Mouse (Mus musculus): ENCODE measurements at regions not wholly inside any gene's neighbourhood (a gene's known extent, or its start where the extent isn't known, plus 50 kb on each side); places are given as distances from the start of the nearest gene placed in this dataset.

DNA sequence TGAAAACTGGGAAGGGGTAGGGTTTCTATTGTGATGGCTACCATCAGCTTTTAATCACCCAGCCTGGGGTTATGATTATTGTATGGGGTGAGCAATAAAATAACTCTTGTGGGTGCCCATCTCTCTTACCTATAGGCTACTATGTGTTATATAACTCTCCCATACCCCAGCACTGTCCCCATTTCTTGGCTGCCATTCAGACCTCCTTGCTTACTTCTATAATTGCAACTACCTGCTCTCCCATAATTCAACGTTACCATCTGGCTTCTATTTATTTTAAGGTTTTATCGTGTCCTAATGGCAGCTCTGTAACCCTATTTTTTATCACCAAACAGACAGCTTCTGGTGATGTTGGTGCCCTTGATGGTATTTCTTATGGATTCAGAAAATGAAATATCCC, 414.2 kb downstream of the Btg1 start:
- ATAC-seq (ENCODE audit: extremely low read depth, insufficient number of reproducible peaks, low FRiP score, low TSS enrichment) = no peak
- no peaks in the 10 kb centered on the region for H3K36me3 ChIP-seq
- H3K4me1 ChIP-seq = peaks cover 11% of the 10 kb centered on the region
- 85% methylated on average over 2 of the region's 2 CpGs for WGBS
- no peak overlapping the region for H3K9ac ChIP-seq
- no peaks in the 10 kb centered on the region for H3K27me3 ChIP-seq (replicated peaks)
- no peak overlapping the region for H3K4me2 ChIP-seq
- no peak overlapping the region for H3K4me3 ChIP-seq
- no peaks in the 10 kb centered on the region for H3K9me3 ChIP-seq
- no peak overlapping the region for H3K27ac ChIP-seq (replicated peaks)

DNA sequence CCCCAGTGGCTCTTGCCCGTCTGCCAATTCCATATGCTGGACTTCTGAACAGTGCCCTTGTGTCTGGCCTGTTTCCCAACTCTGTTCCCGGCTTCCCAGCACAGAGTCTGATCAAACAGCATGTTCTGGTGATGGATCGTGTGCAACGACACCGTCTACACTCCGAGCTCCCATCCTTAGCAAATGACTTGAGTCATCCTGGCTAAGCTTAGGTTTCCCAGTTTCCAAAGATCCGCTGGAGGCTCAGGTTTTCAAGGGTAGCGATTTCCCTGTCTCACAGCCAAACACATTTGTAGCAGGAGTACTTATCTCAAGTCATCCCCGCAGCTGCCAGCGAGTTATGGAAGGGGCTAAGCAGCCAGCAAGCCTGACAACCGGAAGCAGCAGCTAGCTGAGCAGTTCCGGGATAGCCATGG, 418.6 kb downstream of the Btg1 start:
- H3K9ac ChIP-seq = peak overlapping the region; percentile 47; the same call in 1 of the 2 replicates
- no peaks in the 10 kb centered on the region for H3K9me3 ChIP-seq
- peak overlapping the region; percentile 25 for H3K4me3 ChIP-seq
- ATAC-seq (ENCODE audit: extremely low read depth, insufficient number of reproducible peaks, low FRiP score, low TSS enrichment) = no peak; the same call in 1 of the 2 replicates
- peaks cover 14% of the 10 kb centered on the region for H3K4me1 ChIP-seq
- H3K27me3 ChIP-seq (replicated peaks) = no peaks in the 10 kb centered on the region
- WGBS = 39% methylated on average over 12 of the region's 12 CpGs
- peak overlapping the region; percentile 42 for H3K27ac ChIP-seq (replicated peaks)
- H3K36me3 ChIP-seq = no peaks in the 10 kb centered on the region
- peak overlapping the region; percentile 50 for H3K4me2 ChIP-seq

DNA sequence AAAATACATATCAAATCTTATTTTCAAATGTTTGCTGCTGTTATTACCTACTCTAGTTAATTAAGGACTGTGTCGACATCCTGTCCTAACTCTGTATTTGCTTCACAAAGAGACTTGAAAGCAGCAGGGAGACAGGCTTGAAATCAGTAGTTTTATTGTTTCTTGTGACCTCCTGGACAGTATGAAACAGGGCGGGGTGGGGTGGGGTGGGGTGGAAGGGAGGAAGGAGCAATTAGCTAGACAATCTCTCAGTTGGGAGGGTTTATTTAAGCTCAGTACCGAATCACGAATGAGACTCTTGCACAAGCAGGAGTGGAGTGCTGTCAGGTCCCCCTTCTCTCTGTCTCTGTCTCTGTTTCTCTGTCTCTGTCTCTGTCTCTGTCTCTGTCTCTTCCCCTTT, 421.2 kb downstream of the Btg1 start:
- H3K27me3 ChIP-seq (replicated peaks) = no peaks in the 10 kb centered on the region
- 54% methylated on average over 4 of the region's 4 CpGs for WGBS
- no peak for ATAC-seq (ENCODE audit: extremely low read depth, insufficient number of reproducible peaks, low FRiP score, low TSS enrichment)

DNA sequence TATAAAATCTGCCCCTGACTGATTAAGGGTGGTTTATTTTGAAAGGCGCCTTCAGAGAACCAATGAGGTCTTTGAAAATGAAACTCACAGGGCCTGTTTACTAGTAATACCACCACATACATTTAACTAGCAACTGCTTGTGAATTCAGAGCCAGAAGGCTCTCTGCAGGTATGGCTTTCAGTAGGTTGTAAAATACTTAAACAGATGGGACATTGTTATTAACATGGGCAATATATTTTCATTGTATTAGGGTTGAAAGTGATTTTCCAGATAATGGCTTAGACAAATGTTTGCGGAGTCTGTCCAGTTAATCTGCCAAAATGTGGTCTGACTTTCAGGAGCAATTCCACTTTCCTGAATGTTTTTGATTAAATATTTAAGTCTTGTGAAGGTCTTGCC, 430.8 kb downstream of the Btg1 start:
- no peaks in the 10 kb centered on the region for H3K4me1 ChIP-seq
- H3K36me3 ChIP-seq = no peaks in the 10 kb centered on the region
- H3K27ac ChIP-seq (replicated peaks) = no peak overlapping the region
- H3K27me3 ChIP-seq (replicated peaks) = no peaks in the 10 kb centered on the region
- ATAC-seq (ENCODE audit: extremely low read depth, insufficient number of reproducible peaks, low FRiP score, low TSS enrichment) = no peak
- 86% methylated on average over 2 of the region's 2 CpGs for WGBS
- H3K4me2 ChIP-seq = no peak overlapping the region
- H3K9me3 ChIP-seq = 0 out of 2 replicates have a peak, but pooled peaks cover 5% of the 10 kb centered on the region
- H3K9ac ChIP-seq = no peak overlapping the region
- no peak overlapping the region for H3K4me3 ChIP-seq

More for the DNA sequence above, 421.2 kb downstream of the Btg1 start:
- Histone ChIP-seq H3K27ac (replicated peaks) (no peak overlapping the region), H3K9ac (no peak overlapping the region), H3K4me2 (no peak overlapping the region), H3K36me3 (no peaks in the 10 kb centered on the region), H3K4me1 (peaks cover 14% of the 10 kb centered on the region), H3K4me3 (no peak overlapping the region), H3K9me3 (no peaks in the 10 kb centered on the region)

DNA sequence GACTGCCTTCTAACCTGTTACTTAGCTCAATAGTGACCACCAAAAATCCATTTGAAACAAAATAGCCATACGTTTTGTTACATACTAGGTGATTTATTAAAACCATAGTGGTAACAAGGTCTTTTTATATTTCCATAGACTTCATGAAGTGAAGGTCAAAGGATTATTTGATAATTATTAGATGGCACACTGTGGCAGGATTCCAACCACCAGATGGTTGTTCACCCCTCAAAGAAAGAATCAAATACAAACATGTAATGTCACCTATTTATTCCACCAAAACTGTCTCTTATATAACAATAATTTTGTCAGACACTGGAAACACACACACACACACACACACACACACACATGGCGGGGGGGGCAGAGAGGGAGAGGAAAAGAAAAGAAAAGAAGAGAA, 431.2 kb downstream of the Btg1 start:
- 57% methylated on average over 2 of the region's 2 CpGs for WGBS
- no peaks in the 10 kb centered on the region for H3K27me3 ChIP-seq (replicated peaks)
- no peak overlapping the region for H3K4me3 ChIP-seq
- no peak overlapping the region for H3K27ac ChIP-seq (replicated peaks)
- H3K9me3 ChIP-seq = 0 out of 2 replicates have a peak, but pooled peaks cover 5% of the 10 kb centered on the region
- no peak overlapping the region for H3K9ac ChIP-seq
- no peaks in the 10 kb centered on the region for H3K4me1 ChIP-seq
- H3K4me2 ChIP-seq = no peak overlapping the region
- no peak for ATAC-seq (ENCODE audit: extremely low read depth, insufficient number of reproducible peaks, low FRiP score, low TSS enrichment)
- no peaks in the 10 kb centered on the region for H3K36me3 ChIP-seq

DNA sequence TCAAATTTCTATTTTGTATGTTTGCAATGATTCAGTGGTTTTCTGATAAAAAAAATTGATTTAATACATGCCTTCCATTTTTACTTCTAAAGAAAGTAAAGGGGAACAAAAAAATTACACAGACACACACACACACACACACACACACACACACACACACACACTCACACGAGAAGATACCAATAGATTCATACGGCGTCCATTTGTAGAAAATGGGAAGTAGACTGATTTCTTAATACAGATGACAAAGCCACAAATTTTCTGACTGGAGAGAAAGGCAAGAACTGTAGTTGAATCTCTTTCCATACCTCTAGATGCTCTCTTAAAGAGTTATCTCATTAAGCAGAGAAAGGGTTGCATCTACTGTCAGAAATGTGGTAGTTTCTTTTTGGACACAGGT, 424.9 kb upstream of the Dcn start:
- no peaks in the 10 kb centered on the region for H3K4me1 ChIP-seq
- 77% methylated on average over 3 of the region's 3 CpGs for WGBS
- H3K36me3 ChIP-seq = no peaks in the 10 kb centered on the region
- no peak overlapping the region for H3K4me3 ChIP-seq
- H3K4me2 ChIP-seq = no peak overlapping the region
- no peak overlapping the region for H3K27ac ChIP-seq (replicated peaks)
- no peak for ATAC-seq (ENCODE audit: extremely low read depth, insufficient number of reproducible peaks, low FRiP score, low TSS enrichment)
- H3K27me3 ChIP-seq (replicated peaks) = no peaks in the 10 kb centered on the region
- no peaks in the 10 kb centered on the region for H3K9me3 ChIP-seq
- no peak overlapping the region for H3K9ac ChIP-seq

DNA sequence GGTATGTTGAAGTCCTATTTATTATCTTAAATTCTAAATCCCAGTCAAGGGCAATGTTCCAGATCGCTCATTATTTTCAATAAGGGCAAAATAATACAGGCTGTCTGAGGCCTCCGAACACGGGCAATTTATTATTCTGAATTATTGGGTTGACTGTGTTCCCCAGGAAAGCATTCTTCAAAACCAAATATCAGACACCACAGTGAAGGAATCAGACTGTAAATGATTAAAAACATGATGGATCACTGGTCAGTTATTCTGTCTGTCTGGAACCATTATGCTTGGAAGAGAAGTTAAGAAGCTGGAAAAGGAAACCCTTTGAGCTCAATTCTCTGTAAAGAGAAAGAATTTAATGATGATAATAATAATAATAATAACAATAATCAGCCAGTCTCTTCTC, 417.4 kb upstream of the Dcn start:
- H3K9ac ChIP-seq = no peak overlapping the region
- no peak overlapping the region for H3K4me3 ChIP-seq
- H3K27ac ChIP-seq (replicated peaks) = no peak overlapping the region
- no peaks in the 10 kb centered on the region for H3K36me3 ChIP-seq
- H3K4me1 ChIP-seq = no peaks in the 10 kb centered on the region
- H3K9me3 ChIP-seq = no peaks in the 10 kb centered on the region
- ATAC-seq (ENCODE audit: extremely low read depth, insufficient number of reproducible peaks, low FRiP score, low TSS enrichment) = no peak
- WGBS = 83% methylated on average over 3 of the region's 3 CpGs
- H3K27me3 ChIP-seq (replicated peaks) = no peaks in the 10 kb centered on the region
- H3K4me2 ChIP-seq = no peak overlapping the region

DNA sequence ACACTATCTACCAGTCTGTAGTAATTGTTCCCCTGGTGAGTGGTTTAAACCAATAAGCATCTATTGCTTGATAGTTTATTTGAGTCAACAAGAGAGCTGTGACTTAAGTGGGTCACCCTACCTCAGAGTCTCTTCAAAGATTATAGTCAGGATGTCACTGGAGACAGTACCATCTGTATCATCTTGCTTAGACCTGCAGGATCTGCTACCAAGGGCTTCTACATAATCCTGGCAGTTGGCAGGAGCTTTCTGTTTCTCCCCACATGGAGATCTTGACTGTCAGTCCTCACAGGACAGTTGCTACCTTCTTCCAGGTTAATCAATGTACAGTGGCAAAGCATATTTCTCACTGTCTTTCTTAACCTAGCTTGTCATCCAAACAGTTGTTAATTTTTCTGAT, 414.9 kb upstream of the Dcn start:
- no peaks in the 10 kb centered on the region for H3K4me1 ChIP-seq
- no peaks in the 10 kb centered on the region for H3K36me3 ChIP-seq
- ATAC-seq (ENCODE audit: extremely low read depth, insufficient number of reproducible peaks, low FRiP score, low TSS enrichment) = no peak
- no peak overlapping the region for H3K4me2 ChIP-seq
- no peak overlapping the region for H3K4me3 ChIP-seq
- H3K9me3 ChIP-seq = no peaks in the 10 kb centered on the region
- H3K9ac ChIP-seq = no peak overlapping the region
- H3K27me3 ChIP-seq (replicated peaks) = no peaks in the 10 kb centered on the region
- H3K27ac ChIP-seq (replicated peaks) = no peak overlapping the region

DNA sequence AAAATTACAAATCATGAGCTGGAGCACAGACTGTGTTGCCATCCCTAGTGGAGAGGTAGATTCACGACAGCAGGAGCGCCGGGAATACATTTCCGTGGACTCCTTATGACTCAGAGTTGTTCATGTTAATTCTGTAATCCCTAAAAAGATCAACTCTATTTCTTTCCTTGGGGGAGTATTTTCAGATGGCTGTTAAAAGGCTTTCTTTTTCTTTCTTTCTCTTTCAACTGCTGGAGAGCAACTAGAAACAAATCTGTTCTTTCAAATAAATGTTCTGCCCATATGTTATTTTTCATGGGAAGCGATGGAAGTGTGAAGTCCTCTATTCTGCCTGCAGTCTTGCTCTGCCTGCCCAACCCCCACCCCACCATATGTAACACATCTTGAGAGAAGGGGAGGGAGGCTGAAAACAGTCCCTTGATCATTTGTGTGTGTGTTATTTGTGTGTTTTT, 401.4 kb upstream of the Dcn start:
- ATAC-seq (ENCODE audit: extremely low read depth, insufficient number of reproducible peaks, low FRiP score, low TSS enrichment) = no peak
- WGBS = 73% methylated on average over 5 of the region's 5 CpGs
- Histone ChIP-seq H3K4me3 (no peak overlapping the region), H3K9me3 (no peaks in the 10 kb centered on the region), H3K9ac (no peak overlapping the region), H3K4me2 (no peak overlapping the region), H3K27ac (replicated peaks) (no peak overlapping the region), H3K4me1 (no peaks in the 10 kb centered on the region), H3K27me3 (replicated peaks) (no peaks in the 10 kb centered on the region), H3K36me3 (no peaks in the 10 kb centered on the region)

DNA sequence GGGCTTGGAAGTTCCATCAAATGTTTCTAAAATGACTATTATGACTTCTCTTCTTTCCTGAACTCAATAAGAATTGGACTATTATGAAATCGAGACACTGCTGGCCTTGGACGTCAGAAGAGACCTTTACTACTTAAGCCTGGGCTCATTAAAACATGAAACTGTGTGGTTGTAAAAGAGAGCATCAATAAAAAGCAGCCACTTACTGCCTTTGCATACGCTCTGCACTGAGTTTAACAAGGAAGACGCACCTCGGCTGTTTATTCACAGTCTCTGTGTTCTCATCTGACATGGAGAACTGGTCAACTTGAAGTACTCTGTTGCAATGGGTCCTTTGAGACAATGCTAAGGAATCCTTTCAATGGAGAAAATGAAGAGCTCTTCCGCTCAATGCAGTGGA, 399.8 kb upstream of the Dcn start:
- Histone ChIP-seq H3K4me2 (no peak overlapping the region), H3K27me3 (replicated peaks) (no peaks in the 10 kb centered on the region), H3K9ac (no peak overlapping the region), H3K4me1 (no peaks in the 10 kb centered on the region), H3K36me3 (no peaks in the 10 kb centered on the region), H3K27ac (replicated peaks) (no peak overlapping the region), H3K9me3 (no peaks in the 10 kb centered on the region), H3K4me3 (no peak overlapping the region)
- no peak for ATAC-seq (ENCODE audit: extremely low read depth, insufficient number of reproducible peaks, low FRiP score, low TSS enrichment)
- WGBS = 83% methylated on average over 6 of the region's 6 CpGs

DNA sequence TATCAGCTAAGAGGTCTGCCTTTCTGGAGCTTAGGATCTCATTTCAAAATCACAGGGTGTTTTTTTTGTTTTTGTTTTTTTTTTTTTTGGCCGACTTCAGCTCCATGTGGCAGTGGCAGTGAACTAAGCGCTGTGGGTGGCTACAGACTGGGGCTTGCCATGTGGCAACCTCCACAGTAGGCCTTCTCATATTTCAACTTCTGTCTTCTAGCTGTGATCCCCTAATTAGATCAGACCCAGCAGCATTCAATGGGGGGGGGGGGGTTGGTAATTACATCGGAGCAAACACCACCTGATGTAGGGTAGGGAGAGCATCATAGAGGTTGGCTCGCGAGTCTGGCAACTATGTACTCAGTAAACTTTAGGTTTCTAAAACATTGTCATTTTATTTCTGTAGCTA, 392.1 kb upstream of the Dcn start:
- Histone ChIP-seq H3K4me3 (no peak overlapping the region), H3K4me2 (no peak overlapping the region), H3K27me3 (replicated peaks) (no peaks in the 10 kb centered on the region), H3K9me3 (no peaks in the 10 kb centered on the region), H3K4me1 (no peaks in the 10 kb centered on the region), H3K36me3 (no peaks in the 10 kb centered on the region), H3K9ac (no peak overlapping the region), H3K27ac (replicated peaks) (no peak overlapping the region)
- whole genome bisulfite sequencing = 63% methylated on average over 5 of the region's 5 CpGs
- no peak for ATAC-seq (ENCODE audit: extremely low read depth, insufficient number of reproducible peaks, low FRiP score, low TSS enrichment)

DNA sequence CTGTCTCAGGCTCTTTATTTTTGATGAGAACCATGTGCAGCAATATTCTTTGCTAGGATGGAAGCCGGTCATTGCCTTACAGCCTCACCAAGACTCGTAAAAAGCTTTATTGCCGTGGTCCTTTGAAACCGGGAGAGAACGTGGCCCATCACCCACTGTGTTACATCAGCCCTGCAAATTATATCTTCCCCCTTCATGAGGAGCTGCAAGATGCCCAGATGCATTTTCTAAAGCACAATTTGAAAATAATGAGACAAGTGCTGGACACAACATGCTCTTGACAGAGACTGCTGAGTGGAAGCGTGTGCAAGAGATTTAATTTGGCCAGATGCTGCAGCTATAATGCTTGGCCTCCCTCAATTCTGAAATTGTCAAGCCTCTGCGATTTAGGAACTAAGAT, 389.2 kb upstream of the Dcn start:
- H3K4me1 ChIP-seq = no peaks in the 10 kb centered on the region
- H3K27ac ChIP-seq (replicated peaks) = no peak overlapping the region
- H3K9me3 ChIP-seq = no peaks in the 10 kb centered on the region
- no peaks in the 10 kb centered on the region for H3K36me3 ChIP-seq
- H3K27me3 ChIP-seq (replicated peaks) = no peaks in the 10 kb centered on the region
- ATAC-seq (ENCODE audit: extremely low read depth, insufficient number of reproducible peaks, low FRiP score, low TSS enrichment) = no peak
- H3K4me3 ChIP-seq = no peak overlapping the region
- no peak overlapping the region for H3K4me2 ChIP-seq
- H3K9ac ChIP-seq = no peak overlapping the region
- 81% methylated on average over 7 of the region's 7 CpGs for WGBS
